Mouse (Mus musculus): Measurements from ENCODE around the gene Gm21149.
"Not testable (repeated sequence)": the region's sequence is repeated elsewhere in the genome, so short reads cannot be mapped to it uniquely, and the experiment has no call there.

The Gm21149 gene

DNA sequence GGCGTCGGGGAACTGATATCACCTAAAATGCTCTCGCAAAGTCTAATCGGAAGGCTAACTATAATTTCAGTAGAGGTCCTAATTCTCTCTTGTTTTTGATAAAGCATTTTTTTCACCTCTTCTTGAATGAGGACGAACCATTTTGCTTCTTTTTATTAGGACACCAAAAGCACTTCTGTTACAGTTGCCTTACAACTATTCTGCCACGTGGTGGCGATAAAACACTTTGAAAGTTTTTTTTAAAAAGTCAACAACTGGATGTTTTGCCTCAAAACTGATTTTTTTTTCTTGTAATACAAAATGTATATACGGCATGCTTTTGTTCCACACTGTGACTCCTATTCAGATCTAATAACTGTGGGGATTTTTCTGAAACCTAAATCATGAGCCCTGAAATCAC is 14.7 kb downstream of the Gm21149 start:
- not testable (repeated sequence) for DNase-seq

DNA sequence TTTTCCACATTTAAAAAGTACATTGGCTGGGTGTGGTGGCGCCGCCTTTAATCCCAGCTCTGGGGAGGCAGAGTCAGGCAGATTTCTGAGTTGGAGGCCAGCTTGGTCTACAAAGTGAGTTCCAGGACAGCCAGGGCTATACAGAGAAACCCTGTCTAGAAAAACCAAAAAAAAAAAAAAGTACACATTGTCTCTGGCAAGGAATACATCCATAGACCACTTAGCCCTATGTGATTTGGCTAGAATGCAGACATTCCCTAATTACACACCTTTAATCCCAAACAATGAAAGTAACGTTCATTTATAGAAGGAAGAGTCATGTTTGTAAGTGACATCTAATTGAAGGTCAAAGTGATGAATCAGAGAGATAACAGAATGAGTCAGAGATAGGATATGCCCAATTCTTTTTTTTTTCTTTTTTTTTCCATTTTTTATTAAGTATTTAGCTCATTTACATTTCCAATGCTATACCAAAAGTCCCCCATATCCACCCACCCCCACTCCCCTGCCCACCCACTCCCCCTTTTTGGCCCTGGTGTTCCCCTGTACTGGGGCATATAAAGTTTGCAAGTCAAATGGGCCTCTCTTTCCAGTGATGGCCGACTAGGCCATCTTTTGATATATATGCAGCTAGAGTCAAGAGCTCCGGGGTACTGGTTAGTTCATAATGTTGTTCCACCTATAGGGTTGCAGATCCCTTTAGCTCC is 18.3 kb downstream of the Gm21149 start:
- DNase-seq: not testable (repeated sequence)
